Comparison of ENCODE assay signal across 10 mouse cellular contexts in the genomic region with DNA sequence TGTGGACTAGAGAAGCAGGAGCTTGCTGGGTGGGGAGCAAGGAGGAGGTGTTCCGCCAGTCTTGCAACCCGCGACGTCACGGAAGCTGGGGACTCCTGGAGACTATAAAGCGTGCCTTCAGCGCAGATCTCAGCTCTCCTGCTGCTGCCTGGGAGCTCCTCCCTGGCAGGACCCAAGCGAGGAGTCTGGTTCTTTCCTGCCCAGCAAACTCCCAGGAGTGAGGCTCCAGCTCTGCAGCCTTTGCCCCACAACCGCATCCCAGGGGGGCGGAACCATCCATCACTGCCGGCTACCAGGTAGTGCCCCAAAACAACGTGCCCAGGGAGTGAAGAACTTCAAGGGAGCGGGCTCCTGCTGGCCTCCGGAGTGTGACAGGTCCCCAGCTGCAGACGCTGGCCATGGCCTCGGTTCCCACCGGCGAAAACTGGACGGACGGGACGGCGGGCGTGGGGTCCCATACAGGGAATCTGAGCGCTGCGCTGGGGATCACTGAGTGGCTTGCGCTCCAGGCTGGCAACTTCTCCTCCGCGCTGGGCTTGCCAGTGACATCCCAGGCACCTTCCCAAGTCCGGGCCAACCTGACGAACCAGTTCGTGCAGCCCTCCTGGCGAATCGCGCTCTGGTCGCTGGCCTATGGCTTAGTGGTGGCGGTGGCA. TPM values are rescaled to one million over a fixed set of nuclear protein-coding genes. Genes with fewer than 3 reads are reported as not detected.
DNase-seq lines count a peak whose midpoint lies in the region; ATAC-seq and TF ChIP-seq lines count a peak whose summit lies in the region.
"Had no signal": no experiment of that assay in that cellular context is flagged by ENCODE, and none has a peak within 500 bp of the region (broad histone marks: within the 10 kb centered on the region; RNA-seq: fewer than 3 reads in every experiment).

A gene (plus strand): TSS at position 133 of the 656 bp plus-strand sequence.

- no peak within 1 kb of the TSS for H3K27ac ChIP-seq in hindbrain, embryonic 11.5 days (ENCODE audit: low read depth, low read length)
- no peak within 1 kb of the TSS for H3K27ac ChIP-seq in liver, postnatal 0 days (ENCODE audit: low read depth)

- H3K4me2 ChIP-seq in hindbrain, embryonic 11.5 days (replicated peaks; ENCODE audit: low read depth, low read length): peak within 1 kb of the TSS; percentile 94
- peak within 1 kb of the TSS; percentile 26 for H3K4me2 ChIP-seq in liver, postnatal 0 days (ENCODE audit: low read depth, low read length)

- 0 out of 2 replicates have a peak, but pooled peaks cover 2% of the 10 kb centered on the region for H3K4me1 ChIP-seq in hindbrain, embryonic 11.5 days (replicated peaks; ENCODE audit: control insufficient read depth, insufficient read depth, low read length)
- H3K4me1 ChIP-seq in liver, postnatal 0 days (ENCODE audit: insufficient read depth): no peaks in the 10 kb centered on the region

- H3K27me3 ChIP-seq in hindbrain, embryonic 11.5 days (ENCODE audit: control insufficient read depth, insufficient read depth, low read length): 0 out of 2 replicates have a peak, but pooled peaks cover 3% of the 10 kb centered on the region
- H3K27me3 ChIP-seq in liver, postnatal 0 days (ENCODE audit: insufficient read depth, low read length): peaks cover 11% of the 10 kb centered on the region; the same call in 1 of the 2 replicates

- peak; percentile 66 for ATAC-seq in hindbrain, embryonic 11.5 days (ENCODE audit: low FRiP score)
- ATAC-seq in liver, postnatal 0 days: no peak

- TF ChIP-seq CTCF in liver, postnatal 0 days (IDR thresholded peaks at IDR 0.05; ENCODE audit: low read depth): no peak

- no peaks in the 10 kb centered on the region for H3K9me3 ChIP-seq in hindbrain, embryonic 11.5 days (ENCODE audit: control insufficient read depth, low read length)
- H3K9me3 ChIP-seq in liver, postnatal 0 days (ENCODE audit: low read length): no peaks in the 10 kb centered on the region

- TF ChIP-seq EP300 in liver, postnatal 0 days (IDR thresholded peaks at IDR 0.05; ENCODE audit: low read depth): no peak

- DNase-seq in heart, adult 11 months: peak; percentile 79
- no peak for DNase-seq in heart, adult 9 months (ENCODE audit: low spot score in 2 of 2)
- DNase-seq in urinary bladder, postnatal 14 days (ENCODE audit: low spot score): peak; percentile 12
- DNase-seq in urinary bladder, adult 2 months (ENCODE audit: low spot score): no peak
- peak; percentile 45 for DNase-seq in hindbrain, embryonic 11.5 days (ENCODE audit: low spot score)
- DNase-seq in liver, postnatal 0 days: no peak
- peak; percentile 9 for DNase-seq in right cerebral cortex, postnatal 14 days
- no peak for DNase-seq in gastrocnemius, adult 8-10 months (ENCODE audit: low spot score in 2 of 2)

- H3K9ac ChIP-seq in hindbrain, embryonic 11.5 days (ENCODE audit: low read depth, low read length): peak within 1 kb of the TSS; percentile 27; the same call in 1 of the 2 replicates
- no peak within 1 kb of the TSS for H3K9ac ChIP-seq in liver, postnatal 0 days (replicated peaks)

- H3K36me3 ChIP-seq in hindbrain, embryonic 11.5 days (ENCODE audit: control insufficient read depth, insufficient read depth, low read length): no peaks in the 10 kb centered on the region
- no peaks in the 10 kb centered on the region for H3K36me3 ChIP-seq in liver, postnatal 0 days (replicated peaks; ENCODE audit: insufficient read depth, low read length)
- H3K36me3 ChIP-seq: G1E had no signal

- WGBS in hindbrain, embryonic 11.5 days: 2% methylated on average over 36 of the region's 36 CpGs
- WGBS in liver, postnatal 0 days (ENCODE audit: insufficient replicate concordance): 5% methylated on average over 36 of the region's 36 CpGs

- H3K4me3 ChIP-seq in hindbrain, embryonic 11.5 days (ENCODE audit: low read depth, low read length): peak within 1 kb of the TSS; percentile 43
- no peak within 1 kb of the TSS; the same call in 1 of the 2 replicates for H3K4me3 ChIP-seq in liver, postnatal 0 days (ENCODE audit: low read depth, low read length)

RNA-seq across cellular contexts. Expression of the gene that starts here (rescaled TPM):
- 0.22 and 0.28 TPM in 2 replicates for polyA plus RNA-seq in urinary bladder, adult 2 months (2012; rRNA removed)
- polyA plus RNA-seq in hindbrain, embryonic 11.5 days (2014; fragmentation: Nextera tagmentation; extraction: Ambion mirVana): 1.2 and 1.4 TPM in 2 replicates
- 0.02 TPM in 1 of 2 replicates, not detected in the other for polyA plus RNA-seq in liver, postnatal 0 days (2015; fragmentation: Nextera tagmentation; extraction: Ambion mirVana)
- total RNA-seq in gastrocnemius, adult 8-10 months (2022): not detected
- total RNA-seq: heart, postnatal 10 days had no signal
- polyA plus RNA-seq: G1E had no signal

Comparison
In these comparisons a context has a peak if more than half of its experiments do, and no peak if none do; other contexts are left out.
1. DNase-seq: peak in heart, adult 11 months (single experiment), urinary bladder, postnatal 14 days (single experiment), hindbrain, embryonic 11.5 days (single experiment) and right cerebral cortex, postnatal 14 days (single experiment); none in heart, adult 9 months (0 of 2), urinary bladder, adult 2 months (single experiment), liver, postnatal 0 days (single experiment) and gastrocnemius, adult 8-10 months (0 of 2).